Mouse (Mus musculus) MEL (cell line): Measurements from ENCODE around the gene Psma5. TPM values are rescaled to one million over a fixed set of nuclear protein-coding genes. Genes with fewer than 3 reads are reported as not detected.

Source experiments
- DNase-seq: peaks from one replicate; pipeline ENCODE4 v3.0.0; 2011; ENCODE audit warnings: low read depth, low spot score
- H3K27ac ChIP-seq: 2 replicates; pipeline ENCODE4 v1.5.1; 2012; ENCODE audit warnings: low read depth, mild to moderate bottlenecking, control low read depth, low read length, moderate library complexity; ENCODE audit not compliant: control insufficient read depth
- H3K27me3 ChIP-seq, 2 experiments: fragments of 150-350 bp in 1 of 2; sonication (generic) in 1 of 2; 2 replicates each; pipeline ENCODE4 v1.6.1; 2012; ENCODE audit warnings: low read length in 2 of 2, mild to moderate bottlenecking in 2 of 2, improper control_type of control experiment in 1 of 2, moderate library complexity in 1 of 2; ENCODE audit not compliant: insufficient read depth in 2 of 2, control insufficient read depth in 1 of 2
- H3K36me3 ChIP-seq, 2 experiments: 2 replicates each; pipeline ENCODE4 v1.6.1; 2012 to 2014; ENCODE audit warnings: low read length in 2 of 2, improper control_type of control experiment in 1 of 2, inconsistent platforms in 1 of 2, mild to moderate bottlenecking in 1 of 2; ENCODE audit not compliant: insufficient read depth in 2 of 2, control insufficient read depth in 1 of 2
- H3K4me1 ChIP-seq, 2 experiments: fragments of 150-350 bp in 1 of 2; sonication (generic) in 1 of 2; 2 replicates each; pipeline ENCODE4 v1.6.1; 2012; ENCODE audit warnings: low read length in 2 of 2, improper control_type of control experiment in 1 of 2, mild to moderate bottlenecking in 1 of 2; ENCODE audit not compliant: insufficient read depth in 2 of 2, control insufficient read depth in 1 of 2
- H3K4me3 ChIP-seq, 2 experiments: fragments of 150-350 bp in 1 of 2; sonication (generic) in 1 of 2; 2 replicates each; pipeline ENCODE4 v1.5.1; 2012; ENCODE audit warnings: low read depth in 2 of 2, low read length in 2 of 2, mild to moderate bottlenecking in 2 of 2, moderate library complexity in 2 of 2, control low read depth in 1 of 2, improper control_type of control experiment in 1 of 2; ENCODE audit not compliant: control insufficient read depth in 1 of 2, insufficient read depth in 1 of 2
- H3K79me2 ChIP-seq: 2 replicates; pipeline ENCODE4 v1.6.1; 2012; ENCODE audit warnings: mild to moderate bottlenecking, low read length, moderate library complexity; ENCODE audit not compliant: control insufficient read depth, poor library complexity, insufficient read depth
- H3K9ac ChIP-seq: 2 replicates; pipeline ENCODE4 v1.6.1; 2012; ENCODE audit warnings: low read depth, mild to moderate bottlenecking, control low read depth, low read length, moderate library complexity; ENCODE audit not compliant: control insufficient read depth, poor library complexity, severe bottlenecking
- H3K9me3 ChIP-seq: fragments of 150-350 bp; sonication (generic); replicated peaks from 2 replicates; pipeline ENCODE4 v1.6.1; 2012; ENCODE audit warnings: mild to moderate bottlenecking, low read length, improper control_type of control experiment, moderate library complexity; ENCODE audit not compliant: insufficient read depth
- BHLHE40 ChIP-seq: IDR thresholded peaks from 2 replicates; pipeline ENCODE4 v1.6.1; 2012; ENCODE audit warnings: low read depth, mild to moderate bottlenecking, inconsistent platforms, low read length, improper control_type of control experiment, borderline replicate concordance
- CHD1 ChIP-seq: IDR thresholded peaks from 2 replicates; pipeline ENCODE4 v1.6.1; 2012; ENCODE audit warnings: low read depth, mild to moderate bottlenecking, inconsistent platforms, low read length, improper control_type of control experiment
- CHD2 ChIP-seq: IDR thresholded peaks from 2 replicates; pipeline ENCODE4 v1.6.1; 2011; ENCODE audit warnings: low read length, improper control_type of control experiment
- ETS1 ChIP-seq: IDR thresholded peaks from 2 replicates; pipeline ENCODE4 v1.6.1; 2012; ENCODE audit warnings: low read depth, mild to moderate bottlenecking, inconsistent platforms, low read length, improper control_type of control experiment, moderate library complexity
- GABPA ChIP-seq: IDR thresholded peaks from 2 replicates; pipeline ENCODE4 v1.6.1; 2012; ENCODE audit warnings: low read depth, mild to moderate bottlenecking, inconsistent platforms, low read length, improper control_type of control experiment, moderate library complexity
- GATA1 ChIP-seq: IDR thresholded peaks from 2 replicates; pipeline ENCODE4 v1.6.1; 2011; ENCODE audit warnings: low read depth, low read length, improper control_type of control experiment
- HCFC1 ChIP-seq: IDR thresholded peaks from 2 replicates; pipeline ENCODE4 v1.6.1; 2012; ENCODE audit warnings: low read depth, mild to moderate bottlenecking, inconsistent platforms, low read length, improper control_type of control experiment, moderate library complexity
- MAFK ChIP-seq: IDR thresholded peaks from 2 replicates; pipeline ENCODE4 v1.6.1; 2011; ENCODE audit warnings: low read depth, mild to moderate bottlenecking, low read length, improper control_type of control experiment, borderline replicate concordance
- MYB ChIP-seq: IDR thresholded peaks from 2 replicates; pipeline ENCODE4 v1.6.1; 2011; ENCODE audit warnings: mild to moderate bottlenecking, low read depth, low read length, improper control_type of control experiment
- MYC ChIP-seq: IDR thresholded peaks from 2 replicates; pipeline ENCODE4 v1.6.1; 2011; ENCODE audit warnings: low read depth, mild to moderate bottlenecking, low read length, improper control_type of control experiment, moderate library complexity
- NELFE ChIP-seq: IDR thresholded peaks from 2 replicates; pipeline ENCODE4 v1.6.1; 2011; ENCODE audit warnings: low read depth, low read length, improper control_type of control experiment
- POLR2A ChIP-seq, 2 experiments: IDR thresholded peaks; 2 replicates each; pipeline ENCODE4 v1.6.1; 2011 to 2012; ENCODE audit warnings: low read length in 2 of 2, mild to moderate bottlenecking in 2 of 2, control low read depth in 1 of 2, improper control_type of control experiment in 1 of 2, low read depth in 1 of 2, moderate library complexity in 1 of 2; ENCODE audit not compliant: control insufficient read depth in 1 of 2, insufficient read depth in 1 of 2, poor library complexity in 1 of 2
- POLR2AphosphoS2 ChIP-seq: IDR thresholded peaks from 2 replicates; pipeline ENCODE4 v1.6.1; 2011; ENCODE audit warnings: low read length, improper control_type of control experiment
- POLR2AphosphoS5 ChIP-seq: IDR thresholded peaks from 2 replicates; pipeline ENCODE4 v1.6.1; 2012; ENCODE audit warnings: low read depth, borderline replicate concordance, mild to moderate bottlenecking, inconsistent platforms, low read length, moderate library complexity, mixed read lengths
- RCOR1 ChIP-seq: IDR thresholded peaks from 2 replicates; pipeline ENCODE4 v1.6.1; 2012; ENCODE audit warnings: low read depth, mild to moderate bottlenecking, inconsistent platforms, low read length, improper control_type of control experiment
- SMC3 ChIP-seq: IDR thresholded peaks from 2 replicates; pipeline ENCODE4 v1.6.1; 2011; ENCODE audit warnings: low read depth, low read length, improper control_type of control experiment
- TAL1 ChIP-seq: IDR thresholded peaks from 2 replicates; pipeline ENCODE4 v1.6.1; 2012; ENCODE audit warnings: mild to moderate bottlenecking, inconsistent platforms, low read length, moderate library complexity, mixed read lengths
- USF1 ChIP-seq: IDR thresholded peaks from 2 replicates; pipeline ENCODE4 v1.6.1; 2014; ENCODE audit warnings: low read depth, mild to moderate bottlenecking, inconsistent platforms, low read length, improper control_type of control experiment, moderate library complexity
- USF2 ChIP-seq, 2 experiments: IDR thresholded peaks; 2 replicates each; pipeline ENCODE4 v1.6.1; 2011 to 2012; ENCODE audit warnings: improper control_type of control experiment in 2 of 2, low read length in 2 of 2, borderline replicate concordance in 1 of 2, inconsistent platforms in 1 of 2, low read depth in 1 of 2, mild to moderate bottlenecking in 1 of 2; ENCODE audit not compliant: insufficient read depth in 1 of 2
- ZC3H11A ChIP-seq: IDR thresholded peaks from 2 replicates; pipeline ENCODE4 v1.6.1; 2012; ENCODE audit warnings: low read depth, mild to moderate bottlenecking, inconsistent platforms, low read length, improper control_type of control experiment
- ZKSCAN1 ChIP-seq: IDR thresholded peaks from 2 replicates; pipeline ENCODE4 v1.6.1; 2012; ENCODE audit warnings: low read depth, mild to moderate bottlenecking, inconsistent platforms, low read length, improper control_type of control experiment, moderate library complexity
- polyA plus RNA-seq, 2 experiments: library from polyadenylated mRNA; stranded (reverse) in 1 of 2; unstranded in 1 of 2; fragments of >175 nt in 1 of 2; fragments of >200 nt in 1 of 2; gene quantifications; 2 replicates each; pipeline versions ENCODE4 v1.2.1 to v1.2.4; 2012; ENCODE audit warnings: low replicate concordance in 2 of 2, low read depth in 1 of 2; ENCODE audit not compliant: insufficient read length in 2 of 2, insufficient read depth in 1 of 2, missing spikeins in 1 of 2
- total RNA-seq: library from RNA; depleted of rRNA; stranded (reverse); fragments of 300-350 nt; gene quantifications from 2 replicates; pipeline ENCODE4 v1.2.3, GENCODE M21; 2012

Gene Psma5
- total and polyA plus RNA-seq, 3 experiments = 353 to 429 TPM; not detected in 1

DNA sequence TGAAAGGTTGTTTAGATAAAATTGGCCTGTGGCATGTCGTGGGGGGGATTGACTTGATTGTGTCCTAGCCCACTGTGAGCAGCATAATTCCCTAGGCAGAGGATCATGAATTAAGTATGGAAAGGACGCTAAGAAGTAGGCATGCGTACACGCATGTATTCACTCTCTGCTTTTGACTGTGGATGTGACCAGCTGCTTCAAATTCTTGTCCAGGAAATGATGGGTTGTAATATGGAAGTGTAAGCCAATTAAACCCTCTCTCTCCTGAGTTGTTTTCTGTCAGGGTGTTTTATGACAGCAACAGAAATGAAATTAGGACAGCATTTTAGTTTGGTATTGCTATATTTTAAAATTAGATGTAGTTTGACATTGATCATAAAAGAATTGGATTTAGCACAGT lies 68.1 kb downstream of the Psma5 start:
- Histone ChIP-seq H3K9me3 (no peaks in the 10 kb centered on the region), H3K79me2 (no peaks in the 10 kb centered on the region), H3K36me3 (peaks cover 0 to 4% of the 10 kb centered on the region in 2 experiments; a peak in 1 of 4 replicates), H3K4me3 (no peak overlapping the region), H3K27ac (no peak overlapping the region), H3K4me1 (peaks cover 0 to 4% of the 10 kb centered on the region in 2 experiments; a peak in 3 of 4 replicates), H3K27me3 (no peaks in the 10 kb centered on the region), H3K9ac (no peak overlapping the region)
- TF ChIP-seq CHD1 (no peak), USF1 (no peak), TAL1 (no peak), BHLHE40 (no peak), CHD2 (no peak), GABPA (no peak), NELFE (no peak), SMC3 (no peak), MYB (no peak), RCOR1 (no peak), USF2 (IDR thresholded peaks at IDR 0.05; ENCODE audit: borderline replicate concordance in 1 of 2, insufficient read depth in 1 of 2, low read depth in 1 of 2, low read length in 2 of 2) (no peak), ZC3H11A (no peak), MAFK (no peak), GATA1 (no peak), MYC (no peak), ETS1 (no peak), POLR2A (IDR thresholded peaks at IDR 0.05; ENCODE audit: control insufficient read depth in 1 of 2, insufficient read depth in 1 of 2, low read depth in 1 of 2, low read length in 2 of 2, poor library complexity in 1 of 2) (no peak), POLR2AphosphoS2 (no peak), ZKSCAN1 (no peak)
- no peak for DNase-seq

DNA sequence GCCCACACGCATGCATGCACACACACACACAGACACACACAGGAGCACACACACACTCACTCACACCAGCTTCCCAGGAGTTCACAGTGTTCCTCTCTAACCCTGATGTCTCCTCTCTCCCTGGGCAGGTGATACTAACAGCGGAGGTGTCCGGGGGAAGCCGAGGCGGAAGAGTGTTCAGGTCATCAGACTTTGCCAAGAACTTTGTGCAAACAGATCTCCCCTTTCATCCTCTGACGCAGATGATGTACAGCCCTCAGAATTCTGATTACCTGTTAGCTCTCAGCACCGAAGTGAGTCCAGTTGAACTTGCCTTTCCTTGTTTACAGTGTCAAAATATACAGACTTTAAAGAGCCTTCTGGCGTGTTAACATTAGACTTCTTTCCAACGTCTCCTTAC lies 68.8 kb downstream of the Psma5 start:
- Histone ChIP-seq H3K9ac (no peak overlapping the region), H3K36me3 (peaks cover 0 to 4% of the 10 kb centered on the region in 2 experiments; a peak in 1 of 4 replicates), H3K4me3 (no peak overlapping the region), H3K27ac (no peak overlapping the region), H3K9me3 (no peaks in the 10 kb centered on the region)
- TF ChIP-seq POLR2AphosphoS2 (no peak), HCFC1 (no peak), POLR2AphosphoS5 (no peak)
- TF ChIP-seq, all 39 proteins: peak for 0
- no peaks in the 10 kb centered on the region for H3K27me3 ChIP-seq
- H3K79me2 ChIP-seq = no peaks in the 10 kb centered on the region
- DNase-seq = no peak
- H3K4me1 ChIP-seq = peaks cover 0 to 4% of the 10 kb centered on the region in 2 experiments; a peak in 3 of 4 replicates
